Mouse (Mus musculus): ENCODE measurements around the gene Phf14. TPM values are rescaled to one million over a fixed set of nuclear protein-coding genes. Genes with fewer than 3 reads are reported as not detected.

Phf14 gene
- polyA plus RNA-seq, 1 experiment: 95.1 TPM

DNA sequence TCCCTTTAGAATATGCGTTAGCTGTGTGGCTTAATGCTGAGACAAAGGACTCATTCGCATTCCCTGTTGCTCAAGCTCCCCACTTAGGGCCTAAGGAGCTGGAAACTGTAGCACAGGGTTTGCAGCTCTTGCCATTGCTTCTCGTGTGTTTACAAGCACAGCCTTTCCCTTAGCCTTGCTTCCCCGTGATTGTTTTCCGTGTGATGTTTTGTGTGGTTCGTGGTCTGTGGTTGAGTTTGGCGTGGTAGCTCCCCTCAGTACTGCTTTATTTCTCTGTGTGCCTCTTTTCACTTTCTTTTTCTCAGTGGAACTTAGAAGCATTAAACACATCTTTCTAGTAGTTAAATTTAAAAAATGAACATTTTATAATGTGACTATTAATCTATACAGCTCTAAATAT, 130.7 kb downstream of the Phf14 start:
- TF ChIP-seq POLR2A (IDR thresholded peaks at IDR 0.05; ENCODE audit: insufficient read depth, low read depth, low read length) (no peak), CTCF (IDR thresholded peaks at IDR 0.05; ENCODE audit: insufficient read depth, low read depth, low read length) (no peak)
- Histone ChIP-seq H3K4me1 (ENCODE audit: control insufficient read depth, insufficient read depth, low read length) (no peaks in the 10 kb centered on the region), H3K4me3 (ENCODE audit: insufficient read depth, low read depth, low read length) (no peak overlapping the region), H3K27ac (ENCODE audit: insufficient read depth, low read depth, low read length) (no peak overlapping the region)
- WGBS: 68% methylated on average over 7 of the region's 7 CpGs

DNA sequence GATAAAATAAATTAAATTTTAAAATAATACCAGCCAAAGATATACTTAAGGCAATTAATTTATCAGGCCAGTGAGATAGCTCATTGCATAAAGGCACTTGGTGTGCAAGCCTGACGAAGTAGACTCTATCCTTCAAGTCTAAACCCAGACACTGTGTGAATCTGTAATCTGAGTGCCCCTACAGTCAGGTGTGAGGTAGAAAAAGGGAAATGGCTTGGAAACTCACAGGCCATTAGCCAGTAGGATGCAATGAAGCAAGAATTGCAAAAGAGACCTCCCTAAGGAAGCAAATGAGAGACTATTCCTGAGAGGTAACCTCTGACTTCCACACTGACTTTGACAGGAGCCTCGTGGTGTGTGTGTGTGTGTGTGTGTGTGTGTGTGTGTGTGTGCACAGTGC, 145.3 kb downstream of the Phf14 start:
- Histone ChIP-seq H3K4me1 (ENCODE audit: control insufficient read depth, insufficient read depth, low read length) (no peaks in the 10 kb centered on the region), H3K27ac (ENCODE audit: insufficient read depth, low read depth, low read length) (no peak overlapping the region), H3K4me3 (ENCODE audit: insufficient read depth, low read depth, low read length) (no peak overlapping the region)
- 91% methylated on average over 2 of the region's 2 CpGs for WGBS
- TF ChIP-seq CTCF (IDR thresholded peaks at IDR 0.05; ENCODE audit: insufficient read depth, low read depth, low read length) (no peak), POLR2A (IDR thresholded peaks at IDR 0.05; ENCODE audit: insufficient read depth, low read depth, low read length) (no peak)

DNA sequence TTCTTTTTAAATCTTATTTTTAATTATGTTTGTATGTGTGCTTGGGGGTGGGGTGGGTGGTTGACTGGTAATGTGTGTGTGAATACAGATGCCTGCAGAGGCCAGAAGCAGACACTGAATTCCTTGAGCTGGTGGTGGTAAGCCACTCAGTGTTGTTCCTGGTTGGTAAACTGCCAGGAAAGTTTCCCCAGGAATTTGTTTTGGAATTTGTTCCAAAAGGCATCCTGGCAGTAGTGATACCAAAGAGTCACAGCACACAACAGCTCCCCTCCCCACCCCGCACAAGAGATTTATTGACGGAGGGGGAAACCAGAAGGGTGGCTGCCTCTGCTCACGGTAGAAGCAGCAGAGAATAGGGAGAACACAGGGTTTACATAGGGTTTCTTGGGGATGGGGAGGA, 146.5 kb downstream of the Phf14 start:
- Histone ChIP-seq H3K4me3 (ENCODE audit: insufficient read depth, low read depth, low read length) (no peak overlapping the region), H3K4me1 (ENCODE audit: control insufficient read depth, insufficient read depth, low read length) (no peaks in the 10 kb centered on the region), H3K27ac (ENCODE audit: insufficient read depth, low read depth, low read length) (no peak overlapping the region)
- TF ChIP-seq POLR2A (IDR thresholded peaks at IDR 0.05; ENCODE audit: insufficient read depth, low read depth, low read length) (no peak), CTCF (IDR thresholded peaks at IDR 0.05; ENCODE audit: insufficient read depth, low read depth, low read length) (no peak)
- WGBS: 52% methylated on average over 3 of the region's 3 CpGs

- 76% methylated on average over 5 of the region's 5 CpGs for WGBS
- Histone ChIP-seq H3K4me3 (ENCODE audit: insufficient read depth, low read depth, low read length) (no peak overlapping the region), H3K27ac (ENCODE audit: insufficient read depth, low read depth, low read length) (no peak overlapping the region), H3K4me1 (ENCODE audit: control insufficient read depth, insufficient read depth, low read length) (no peaks in the 10 kb centered on the region)
- TF ChIP-seq CTCF (IDR thresholded peaks at IDR 0.05; ENCODE audit: insufficient read depth, low read depth, low read length) (no peak), POLR2A (IDR thresholded peaks at IDR 0.05; ENCODE audit: insufficient read depth, low read depth, low read length) (no peak)
These were observed 151.1 kb downstream of the Phf14 start for GRCm38 (mm10) chr6:12058717-12059116.

GRCm38 (mm10) chr6:12059971-12060370, 152.4 kb downstream of the Phf14 start:
- TF ChIP-seq POLR2A (IDR thresholded peaks at IDR 0.05; ENCODE audit: insufficient read depth, low read depth, low read length) (no peak), CTCF (IDR thresholded peaks at IDR 0.05; ENCODE audit: insufficient read depth, low read depth, low read length) (no peak)
- H3K27ac ChIP-seq (ENCODE audit: insufficient read depth, low read depth, low read length): no peak overlapping the region
- H3K4me1 ChIP-seq (ENCODE audit: control insufficient read depth, insufficient read depth, low read length): no peaks in the 10 kb centered on the region
- H3K4me3 ChIP-seq (ENCODE audit: insufficient read depth, low read depth, low read length): no peak overlapping the region
- 91% methylated on average over 7 of the region's 7 CpGs for WGBS

GRCm38 (mm10) chr6:12060452-12061140, 153.0 kb downstream of the Phf14 start:
- no peaks in the 10 kb centered on the region for H3K4me1 ChIP-seq (ENCODE audit: control insufficient read depth, insufficient read depth, low read length)
- H3K4me3 ChIP-seq (ENCODE audit: insufficient read depth, low read depth, low read length): no peak overlapping the region
- 94% methylated on average over 9 of the region's 9 CpGs for WGBS
- no peak for TF ChIP-seq POLR2A (IDR thresholded peaks at IDR 0.05; ENCODE audit: insufficient read depth, low read depth, low read length)
- no peak for TF ChIP-seq CTCF (IDR thresholded peaks at IDR 0.05; ENCODE audit: insufficient read depth, low read depth, low read length)
- no peak overlapping the region for H3K27ac ChIP-seq (ENCODE audit: insufficient read depth, low read depth, low read length)

DNA sequence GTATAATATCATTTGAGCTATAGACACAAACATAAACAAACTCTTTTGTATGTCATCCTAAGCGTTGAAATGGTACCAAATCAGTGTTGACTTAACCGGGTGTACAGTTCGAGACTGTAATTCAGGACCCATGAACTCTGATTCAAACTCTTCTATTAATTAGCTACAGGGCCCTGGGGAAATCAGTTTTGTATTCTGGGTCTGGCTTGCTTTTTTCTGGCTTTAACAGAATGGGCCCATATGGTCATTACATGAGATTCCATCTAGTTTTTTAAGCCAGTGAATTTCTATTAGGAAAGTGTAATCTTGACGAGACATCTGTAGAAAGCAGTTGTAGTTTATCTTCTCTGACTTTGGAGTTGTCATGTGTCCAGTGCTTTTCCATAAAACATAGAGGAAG, 160.3 kb downstream of the Phf14 start:
- no peak overlapping the region for H3K4me3 ChIP-seq (ENCODE audit: insufficient read depth, low read depth, low read length)
- H3K27ac ChIP-seq (ENCODE audit: insufficient read depth, low read depth, low read length): no peak overlapping the region
- H3K4me1 ChIP-seq (ENCODE audit: control insufficient read depth, insufficient read depth, low read length): no peaks in the 10 kb centered on the region
- TF ChIP-seq POLR2A (IDR thresholded peaks at IDR 0.05; ENCODE audit: insufficient read depth, low read depth, low read length) (no peak), CTCF (IDR thresholded peaks at IDR 0.05; ENCODE audit: insufficient read depth, low read depth, low read length) (no peak)
- 87% methylated on average over 4 of the region's 4 CpGs for WGBS

DNA sequence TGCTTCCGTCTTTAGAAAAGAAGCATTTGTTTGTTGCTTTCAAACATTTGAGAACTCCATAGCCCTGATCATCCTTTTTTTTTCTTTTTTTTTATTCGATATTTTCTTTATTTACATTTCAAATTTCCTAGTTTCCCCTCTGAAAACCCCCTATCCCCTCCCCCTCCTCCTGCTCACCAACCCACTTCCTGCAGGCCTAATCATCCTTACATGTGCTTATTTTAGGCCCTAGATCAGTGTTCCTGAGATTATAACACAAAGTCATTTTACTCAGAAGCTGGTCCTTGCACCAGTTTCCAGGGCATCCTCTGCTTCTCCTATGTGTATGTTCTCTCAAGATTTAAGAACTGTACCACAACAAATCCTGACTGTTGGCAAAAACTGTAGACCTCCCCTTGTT, 161.7 kb downstream of the Phf14 start:
- H3K27ac ChIP-seq (ENCODE audit: insufficient read depth, low read depth, low read length): no peak overlapping the region
- no peaks in the 10 kb centered on the region for H3K4me1 ChIP-seq (ENCODE audit: control insufficient read depth, insufficient read depth, low read length)
- H3K4me3 ChIP-seq (ENCODE audit: insufficient read depth, low read depth, low read length): no peak overlapping the region
- WGBS: 70% methylated on average over 2 of the region's 2 CpGs
- no peak for TF ChIP-seq POLR2A (IDR thresholded peaks at IDR 0.05; ENCODE audit: insufficient read depth, low read depth, low read length)
- TF ChIP-seq CTCF (IDR thresholded peaks at IDR 0.05; ENCODE audit: insufficient read depth, low read depth, low read length): no peak

GRCm38 (mm10) chr6:12074599-12074998, 167.0 kb downstream of the Phf14 start:
- WGBS: 48% methylated on average over 5 of the region's 5 CpGs
- Histone ChIP-seq H3K4me1 (ENCODE audit: control insufficient read depth, insufficient read depth, low read length) (no peaks in the 10 kb centered on the region), H3K4me3 (ENCODE audit: insufficient read depth, low read depth, low read length) (no peak overlapping the region), H3K27ac (ENCODE audit: insufficient read depth, low read depth, low read length) (no peak overlapping the region)
- TF ChIP-seq POLR2A (IDR thresholded peaks at IDR 0.05; ENCODE audit: insufficient read depth, low read depth, low read length) (no peak), CTCF (IDR thresholded peaks at IDR 0.05; ENCODE audit: insufficient read depth, low read depth, low read length) (no peak)
